Mouse (Mus musculus): ENCODE results near the gene Triml2. TPM values are rescaled to one million over a fixed set of nuclear protein-coding genes. Genes with fewer than 3 reads are reported as not detected.

Gene Triml2
- total RNA-seq (2023), result not detected

DNA sequence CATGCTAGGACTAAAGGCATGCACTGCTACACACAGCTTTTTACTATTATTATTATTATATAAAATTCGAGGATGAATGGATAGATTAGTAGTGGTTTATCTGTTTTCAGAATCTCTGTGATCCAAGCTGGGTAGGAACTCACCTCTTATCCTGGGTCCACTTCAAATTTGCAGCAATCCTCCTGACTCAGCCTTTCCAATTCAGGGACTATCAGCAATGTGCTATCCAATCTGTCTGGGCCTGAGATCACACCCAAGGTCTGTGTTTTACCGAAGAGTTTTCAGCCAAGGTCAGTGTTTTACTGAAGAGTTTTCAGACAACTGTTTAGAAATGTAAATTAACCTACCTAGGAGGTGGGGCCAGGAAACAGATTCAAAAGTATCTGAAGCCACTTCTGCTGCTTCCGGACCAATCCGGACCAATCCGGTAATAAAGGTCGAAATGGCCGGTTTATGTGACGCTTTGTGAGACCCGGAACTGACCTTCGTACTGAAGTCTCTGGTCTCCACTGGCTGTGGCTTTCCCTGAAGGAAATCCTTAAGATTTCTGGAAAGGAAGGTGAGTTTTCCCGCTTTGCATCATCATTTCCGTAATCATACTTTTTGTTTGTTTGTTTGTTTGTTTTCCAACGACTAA, at the start of gene Triml2:
Triml2 (plus strand) TSS at position 488 of the 637 bp plus-strand sequence.

DNA sequence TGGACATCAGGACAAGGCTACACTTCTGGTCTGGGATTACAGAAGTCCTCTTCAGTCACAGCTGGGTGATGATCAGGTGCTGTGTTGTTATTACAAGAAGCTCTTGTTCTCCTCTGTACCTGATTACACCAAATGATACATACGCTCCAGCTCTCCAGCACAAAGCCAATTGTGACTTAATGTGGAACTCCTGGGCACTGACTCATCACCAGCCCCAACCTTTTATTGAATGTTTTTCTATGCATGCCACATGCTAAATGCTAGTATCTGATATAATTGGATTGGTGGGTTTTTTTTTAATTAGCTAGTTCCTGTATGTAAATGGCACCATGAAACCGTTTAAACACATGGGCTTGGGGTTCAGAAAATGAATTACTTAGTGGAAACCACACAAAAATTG, 39.0 kb upstream of the Triml2 start, which contains the start of gene Triml1:
Triml1 (minus strand) TSS at position 101 of the 400 bp plus-strand sequence.

Other genes with a start within 250 kb of the Triml2 start
- not detected for gene Triml1, start 39.1 kb upstream of the Triml2 start, total RNA-seq (2023)
- gene Zfp42, start 126.4 kb downstream of the Triml2 start, total RNA-seq (2023), result not detected